Mouse (Mus musculus) thymus, adult 2 months (tissue): Measurements from ENCODE around the gene Clspn. TPM values are rescaled to one million over a fixed set of nuclear protein-coding genes. Genes with fewer than 3 reads are reported as not detected.
"Not testable (repeated sequence)": the region's sequence is repeated elsewhere in the genome, so short reads cannot be mapped to it uniquely, and the experiment has no call there.

ENCODE experiments used
- DNase-seq: peaks from one replicate; pipeline ENCODE4 v3.0.0; 2021
- H3K27ac ChIP-seq: fragments of 200-500 bp; 2 replicates; pipeline ENCODE4 v1.5.1; 2012; ENCODE audit warnings: low read length, control low read depth; ENCODE audit not compliant: control insufficient read depth, insufficient read depth
- H3K27me3 ChIP-seq: fragments of 200-500 bp; 2 replicates; pipeline ENCODE4 v1.6.1; 2012; ENCODE audit warnings: mild to moderate bottlenecking, low read length, moderate library complexity, mixed read lengths; ENCODE audit not compliant: control insufficient read depth, insufficient read depth
- H3K36me3 ChIP-seq: fragments of 200-500 bp; 2 replicates; pipeline ENCODE4 v1.6.1; 2012; ENCODE audit warnings: mild to moderate bottlenecking, low read length, moderate library complexity; ENCODE audit not compliant: control insufficient read depth, insufficient read depth
- H3K4me1 ChIP-seq: fragments of 200-500 bp; replicated peaks from 2 replicates; pipeline ENCODE4 v1.6.1; 2012; ENCODE audit warnings: low read length; ENCODE audit not compliant: control insufficient read depth, insufficient read depth
- H3K4me3 ChIP-seq: fragments of 200-500 bp; 2 replicates; pipeline ENCODE4 v1.5.1; 2012; ENCODE audit warnings: mild to moderate bottlenecking, low read length, control low read depth, moderate library complexity; ENCODE audit not compliant: control insufficient read depth, insufficient read depth
- CTCF ChIP-seq: fragments of 200-500 bp; IDR thresholded peaks from 2 replicates; pipeline ENCODE4 v1.5.1; 2012; ENCODE audit warnings: mild to moderate bottlenecking, control low read depth, low read length, moderate library complexity, borderline replicate concordance; ENCODE audit not compliant: control insufficient read depth, poor library complexity, insufficient read depth; ENCODE audit errors: extremely low read depth
- POLR2A ChIP-seq: fragments of 200-500 bp; IDR thresholded peaks from 2 replicates; pipeline ENCODE4 v1.6.1; 2012; ENCODE audit warnings: mild to moderate bottlenecking, low read length, control low read depth, moderate library complexity; ENCODE audit not compliant: control insufficient read depth, poor library complexity, insufficient read depth; ENCODE audit errors: extremely low read depth
- WGBS: fragments of 180-500 bp; shearing (Covaris S2); methylation state at CpG from one replicate; pipeline ENCODE4 v1.1.7; 2018; 5-methylcytosine and 5-hydroxymethylcytosine counted together
- polyA plus RNA-seq: library from polyadenylated mRNA; depleted of rRNA; stranded (reverse); fragments of >200 nt; gene quantifications from 2 replicates; pipeline ENCODE4 v1.2.3, GENCODE M21; 2012

Gene Clspn
- polyA plus RNA-seq, 1 experiment, result 8.1 TPM

DNA sequence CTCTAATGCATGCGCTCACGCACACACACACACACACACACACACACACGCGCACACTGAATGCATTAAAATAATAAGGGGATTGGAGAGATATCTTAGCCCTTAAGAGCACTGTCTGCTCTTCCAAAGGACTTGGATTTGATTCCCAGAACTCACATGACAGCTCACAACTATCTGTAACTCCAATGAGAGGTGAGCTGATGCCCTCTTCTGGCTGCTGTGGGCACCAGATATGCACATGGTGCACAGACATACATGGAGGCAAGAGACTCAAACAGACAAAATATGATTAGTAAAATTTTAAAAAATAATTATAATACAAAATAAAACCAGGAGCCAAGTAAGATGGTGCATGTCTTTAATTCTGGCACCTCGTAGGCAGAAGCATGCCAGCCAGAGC, 29.9 kb upstream of the Clspn start:
- WGBS, result 98% methylated on average over 5 of the region's 5 CpGs
- TF ChIP-seq POLR2A (no peak), CTCF (no peak)
- DNase-seq, result no peak
- Histone ChIP-seq H3K4me3 (no peak overlapping the region), H3K27ac (no peak overlapping the region), H3K36me3 (no peaks in the 10 kb centered on the region), H3K4me1 (no peaks in the 10 kb centered on the region), H3K27me3 (no peaks in the 10 kb centered on the region)

- no peaks in the 10 kb centered on the region for H3K36me3 ChIP-seq
- TF ChIP-seq CTCF (no peak), POLR2A (no peak)
- DNase-seq, result no peak
- no peak overlapping the region; the same call in 1 of the 2 replicates for H3K4me3 ChIP-seq
- no peaks in the 10 kb centered on the region for H3K4me1 ChIP-seq
- H3K27me3 ChIP-seq, result peaks cover 4% of the 10 kb centered on the region; the same call in 1 of the 2 replicates
- H3K27ac ChIP-seq, result no peak overlapping the region
- WGBS, result 78% methylated on average over 5 of the region's 5 CpGs
These were observed 24.4 kb upstream of the Clspn start for GRCm38 (mm10) chr4:126532292-126532691.

DNA sequence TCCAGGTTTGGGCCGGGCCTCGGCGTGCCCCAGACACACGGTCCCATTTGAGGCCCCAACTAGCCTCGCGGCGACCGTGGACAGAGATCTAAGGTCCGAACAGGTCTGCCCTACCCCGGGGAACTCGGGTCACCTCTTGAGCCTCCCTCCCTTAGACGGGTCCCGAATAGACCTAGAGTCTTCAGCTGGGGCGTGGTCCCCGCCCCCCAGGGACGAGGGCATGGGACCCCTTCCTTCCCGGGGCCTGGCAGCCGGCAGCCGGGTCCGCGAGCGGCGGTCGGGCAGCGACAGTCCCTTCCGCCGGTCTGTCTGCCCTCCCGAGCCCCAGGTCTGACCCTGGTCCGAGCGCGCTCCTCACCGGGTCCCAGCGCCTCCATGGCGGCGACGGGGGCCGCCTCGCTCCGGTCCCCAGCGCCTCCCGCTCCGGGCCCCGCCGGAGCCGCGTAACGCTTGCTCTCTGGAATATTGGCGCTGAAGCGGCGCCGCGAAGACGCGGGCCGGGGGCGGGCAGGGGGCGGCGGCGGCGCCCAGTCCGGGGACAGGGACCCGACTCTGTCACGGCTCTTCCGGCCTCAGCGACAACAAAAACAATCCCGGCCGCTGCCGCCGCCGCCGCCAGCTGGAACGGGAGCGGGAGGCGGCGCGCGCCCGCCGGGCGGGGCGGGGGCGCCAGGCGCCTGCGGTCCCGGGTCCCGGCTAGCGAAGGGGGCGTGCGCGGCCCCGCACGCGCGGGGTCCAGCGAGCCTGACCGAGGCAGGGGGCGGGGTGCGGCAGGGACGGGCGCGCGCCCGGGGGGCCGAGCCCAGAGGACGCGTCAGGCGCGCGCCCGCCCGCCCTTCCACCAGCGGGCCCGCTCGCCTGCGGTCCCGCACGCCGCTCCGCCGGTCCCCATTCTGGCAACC, 23.7 kb upstream of the Clspn start, which contains the start of gene Ago4:
TSS of gene Ago4 (minus strand) at position 646 of the 902 bp plus-strand sequence.
- 2% methylated on average over 110 of the region's 120 CpGs for WGBS
- Histone ChIP-seq H3K4me3 (peak within 1 kb of the TSS; percentile 45), H3K4me1 (no peaks in the 10 kb centered on the region), H3K27ac (no peak within 1 kb of the TSS), H3K36me3 (no peaks in the 10 kb centered on the region), H3K27me3 (peaks cover 4% of the 10 kb centered on the region; the same call in 1 of the 2 replicates)
- DNase-seq, result peak; percentile 4
- TF ChIP-seq CTCF (no peak), POLR2A (no peak)

GRCm38 (mm10) chr4:126533729-126534070, 23.0 kb upstream of the Clspn start:
- TF ChIP-seq CTCF (no peak), POLR2A (no peak)
- DNase-seq, result no peak
- 37% methylated on average over 7 of the region's 7 CpGs for WGBS
- peak overlapping the region; percentile 45 for H3K4me3 ChIP-seq
- no peaks in the 10 kb centered on the region for H3K36me3 ChIP-seq
- no peaks in the 10 kb centered on the region for H3K4me1 ChIP-seq
- H3K27ac ChIP-seq, result no peak overlapping the region
- H3K27me3 ChIP-seq, result peaks cover 4% of the 10 kb centered on the region; the same call in 1 of the 2 replicates

- not testable (repeated sequence) for H3K27ac ChIP-seq, H3K27me3 ChIP-seq, H3K36me3 ChIP-seq, DNase-seq, H3K4me1 ChIP-seq, H3K4me3 ChIP-seq
- WGBS, result 97% methylated on average over 7 of the region's 7 CpGs
These were observed 21.1 kb upstream of the Clspn start for GRCm38 (mm10) chr4:126535631-126536030.

- H3K4me1 ChIP-seq, result no peaks in the 10 kb centered on the region
- H3K27me3 ChIP-seq, result peaks cover 4% of the 10 kb centered on the region; the same call in 1 of the 2 replicates
- WGBS, result 24% methylated on average over 5 of the region's 5 CpGs
- no peak overlapping the region for H3K27ac ChIP-seq
- TF ChIP-seq POLR2A (no peak), CTCF (no peak)
- DNase-seq, result no peak
- H3K4me3 ChIP-seq, result no peak overlapping the region
- H3K36me3 ChIP-seq, result no peaks in the 10 kb centered on the region
These were observed 19.9 kb upstream of the Clspn start for GRCm38 (mm10) chr4:126536865-126537264.
